13 mouse cellular contexts compared by ENCODE assay signal in genomic region chr4:117098764-117099036, GRCm38 (mm10). TPM values are rescaled to one million over a fixed set of nuclear protein-coding genes. Genes with fewer than 3 reads are reported as not detected.
DNase-seq lines count a peak whose midpoint lies in the region; ATAC-seq and TF ChIP-seq lines count a peak whose summit lies in the region.
"Had no signal": no experiment of that assay in that cellular context is flagged by ENCODE, and none has a peak within 500 bp of the region (broad histone marks: within the 10 kb centered on the region; RNA-seq: fewer than 3 reads in every experiment).

No protein-coding gene starts in this region.

- peak overlapping the region; percentile 88; the same call in 1 of the 2 replicates for H3K4me2 ChIP-seq in kidney, embryonic 16.5 days (replicated peaks; ENCODE audit: low read depth, low read length)
- peak overlapping the region; percentile 96 for H3K4me2 ChIP-seq in embryonic facial prominence, embryonic 13.5 days
- peak overlapping the region; percentile 88; the same call in 1 of the 2 replicates for H3K4me2 ChIP-seq in midbrain, embryonic 13.5 days (replicated peaks)

- ATAC-seq in kidney, embryonic 16.5 days (ENCODE audit: low FRiP score, low TSS enrichment), result no peak
- ATAC-seq in embryonic facial prominence, embryonic 13.5 days (ENCODE audit: insufficient number of reproducible peaks, insufficient read depth, low FRiP score, low TSS enrichment, low read depth), result no peak
- no peak for ATAC-seq in midbrain, embryonic 13.5 days

- 78% methylated on average over 2 of the region's 2 CpGs for WGBS in kidney, embryonic 16.5 days
- 53% methylated on average over 2 of the region's 2 CpGs for WGBS in embryonic facial prominence, embryonic 13.5 days
- 37% methylated on average over 2 of the region's 2 CpGs for WGBS in midbrain, embryonic 13.5 days

- no peak for DNase-seq in kidney, postnatal 14 days
- no peak for DNase-seq in ES-E14 (ENCODE audit: low read depth, low spot score)
- DNase-seq in thymus, postnatal 25 days, result no peak
- DNase-seq in layer of hippocampus, adult 11-12 months (ENCODE audit: low spot score), result no peak
- DNase-seq: cerebellum, postnatal 25 days; gastrocnemius, postnatal 10 days; left cerebral cortex, postnatal 4 days; thymus, postnatal 4 days had no signal

- no peaks in the 10 kb centered on the region for H3K9me3 ChIP-seq in kidney, embryonic 16.5 days (ENCODE audit: low read length)
- H3K9me3 ChIP-seq in ES-E14 (ENCODE audit: control insufficient read depth, insufficient read depth, low read depth, low read length), result no peaks in the 10 kb centered on the region
- no peaks in the 10 kb centered on the region for H3K9me3 ChIP-seq in embryonic facial prominence, embryonic 13.5 days
- no peaks in the 10 kb centered on the region for H3K9me3 ChIP-seq in midbrain, embryonic 13.5 days

- H3K36me3 ChIP-seq in kidney, embryonic 16.5 days (ENCODE audit: insufficient read depth, low read length), result no peaks in the 10 kb centered on the region
- H3K36me3 ChIP-seq in ES-E14 (ENCODE audit: control insufficient read depth, insufficient read depth, low read length, poor library complexity, severe bottlenecking), result peaks cover 10% of the 10 kb centered on the region
- peaks cover 7% of the 10 kb centered on the region; the same call in 1 of the 2 replicates for H3K36me3 ChIP-seq in embryonic facial prominence, embryonic 13.5 days
- no peaks in the 10 kb centered on the region; the same call in 1 of the 2 replicates for H3K36me3 ChIP-seq in midbrain, embryonic 13.5 days

- no peaks in the 10 kb centered on the region for H3K27me3 ChIP-seq in kidney, embryonic 16.5 days (ENCODE audit: insufficient read depth, low read length)
- no peaks in the 10 kb centered on the region for H3K27me3 ChIP-seq in embryonic facial prominence, embryonic 13.5 days
- peaks cover 51% of the 10 kb centered on the region for H3K27me3 ChIP-seq in midbrain, embryonic 13.5 days

- in situ Hi-C loops in ES-E14 (cut with MboI; ENCODE audit: low sequenced_read_pairs in 2 of 2, unreplicated experiment in 2 of 2), result no loop called here

- H3K9ac ChIP-seq in kidney, embryonic 16.5 days (replicated peaks; ENCODE audit: low read length), result no peak overlapping the region
- no peak overlapping the region; the same call in 1 of the 2 replicates for H3K9ac ChIP-seq in ES-E14 (ENCODE audit: insufficient read depth, low read depth, low read length, poor library complexity, severe bottlenecking)
- H3K9ac ChIP-seq in embryonic facial prominence, embryonic 13.5 days, result peak overlapping the region; percentile 28
- peak overlapping the region; percentile 36; the same call in 1 of the 2 replicates for H3K9ac ChIP-seq in midbrain, embryonic 13.5 days (replicated peaks)

- H3K4me3 ChIP-seq in kidney, embryonic 16.5 days (ENCODE audit: low read length), result no peak overlapping the region
- H3K4me3 ChIP-seq in ES-E14 (ENCODE audit: insufficient read depth in 1 of 2, low read depth in 1 of 2, low read length in 2 of 2, poor library complexity in 1 of 2, severe bottlenecking in 1 of 2), result no peak overlapping the region
- peak overlapping the region; percentile 65 for H3K4me3 ChIP-seq in embryonic facial prominence, embryonic 13.5 days
- no peak overlapping the region for H3K4me3 ChIP-seq in midbrain, embryonic 13.5 days (replicated peaks)

- peak overlapping the region; percentile 57 for H3K27ac ChIP-seq in kidney, embryonic 16.5 days (ENCODE audit: low read length)
- H3K27ac ChIP-seq in ES-E14 (ENCODE audit: insufficient read depth, low read depth, low read length, poor library complexity, severe bottlenecking), result peak overlapping the region; percentile 55; the same call in 1 of the 2 replicates
- H3K27ac ChIP-seq in embryonic facial prominence, embryonic 13.5 days, result peak overlapping the region; percentile 78
- no peak overlapping the region for H3K27ac ChIP-seq in midbrain, embryonic 13.5 days

- H3K4me1 ChIP-seq in kidney, embryonic 16.5 days (ENCODE audit: insufficient read depth, low read length), result peaks cover 32% of the 10 kb centered on the region
- H3K4me1 ChIP-seq in ES-E14 (ENCODE audit: control insufficient read depth in 2 of 2, insufficient read depth in 2 of 2, low read length in 2 of 2, poor library complexity in 1 of 2), result peaks cover 5 to 27% of the 10 kb centered on the region in 2 experiments; a peak in 3 of 4 replicates
- peaks cover 62% of the 10 kb centered on the region for H3K4me1 ChIP-seq in embryonic facial prominence, embryonic 13.5 days
- peaks cover 36% of the 10 kb centered on the region for H3K4me1 ChIP-seq in midbrain, embryonic 13.5 days (replicated peaks)

TF ChIP-seq in ES-E14, 5 proteins besides CTCF, POLR2A, EP300 and RAD21:
- no peak for TF ChIP-seq MAFK (IDR thresholded peaks at IDR 0.05; ENCODE audit: insufficient read depth, low read depth, low read length)
- TF ChIP-seq HCFC1 (IDR thresholded peaks at IDR 0.05; ENCODE audit: borderline replicate concordance, insufficient read depth, low read length), result no peak
- no peak for TF ChIP-seq CHD2 (IDR thresholded peaks at IDR 0.05; ENCODE audit: low read depth, low read length)

RNA-seq across cellular contexts. Expression of gene Ptch2, which starts 2.8 kb away (rescaled TPM):
- polyA plus RNA-seq in kidney, embryonic 16.5 days (2015; fragmentation: Nextera tagmentation; extraction: Ambion mirVana), result 8.8 and 10.0 TPM in 2 replicates
- 28.2 and 80.0 TPM in 2 replicates for total RNA-seq in ES-E14 (2012; rRNA removed)
- polyA plus RNA-seq in embryonic facial prominence, embryonic 13.5 days (2015; fragmentation: Nextera tagmentation; extraction: Ambion mirVana), result 20.5 and 26.8 TPM in 2 replicates
- 7.1 and 7.3 TPM in 2 replicates for polyA plus RNA-seq in midbrain, embryonic 13.5 days (2015; fragmentation: Nextera tagmentation; extraction: Ambion mirVana)
- total RNA-seq: MEL had no signal

RNA-seq across cellular contexts. Expression of gene Btbd19, which starts 26.8 kb away (rescaled TPM):
- polyA plus RNA-seq in kidney, embryonic 16.5 days (2015; fragmentation: Nextera tagmentation; extraction: Ambion mirVana), result 5.1 and 5.3 TPM in 2 replicates
- 51.2 and 87.1 TPM in 2 replicates for total RNA-seq in ES-E14 (2012; rRNA removed)
- polyA plus RNA-seq in embryonic facial prominence, embryonic 13.5 days (2015; fragmentation: Nextera tagmentation; extraction: Ambion mirVana), result 5.8 and 6.2 TPM in 2 replicates
- 3.3 and 3.4 TPM in 2 replicates for polyA plus RNA-seq in midbrain, embryonic 13.5 days (2015; fragmentation: Nextera tagmentation; extraction: Ambion mirVana)

RNA-seq across cellular contexts. Expression of gene Tctex1d4, which starts 27.9 kb away (rescaled TPM):
- polyA plus RNA-seq in kidney, embryonic 16.5 days (2015; fragmentation: Nextera tagmentation; extraction: Ambion mirVana), result not detected in 2 replicates
- total RNA-seq in ES-E14 (2012; rRNA removed), result 0.49 and 1.2 TPM in 2 replicates
- polyA plus RNA-seq in embryonic facial prominence, embryonic 13.5 days (2015; fragmentation: Nextera tagmentation; extraction: Ambion mirVana), result not detected in 2 replicates
- polyA plus RNA-seq in midbrain, embryonic 13.5 days (2015; fragmentation: Nextera tagmentation; extraction: Ambion mirVana), result not detected in 2 replicates
- total RNA-seq: gastrocnemius, postnatal 10 days had no signal
- polyA plus RNA-seq: heart, postnatal 0 days had no signal

RNA-seq across cellular contexts. Expression of gene Plk3, which starts 35.1 kb away (rescaled TPM):
- 3.1 and 3.7 TPM in 2 replicates for polyA plus RNA-seq in kidney, embryonic 16.5 days (2015; fragmentation: Nextera tagmentation; extraction: Ambion mirVana)
- 26.7 and 28.3 TPM in 2 replicates for total RNA-seq in ES-E14 (2012; rRNA removed)
- 3.2 and 3.3 TPM in 2 replicates for polyA plus RNA-seq in embryonic facial prominence, embryonic 13.5 days (2015; fragmentation: Nextera tagmentation; extraction: Ambion mirVana)
- 18.6 and 19.3 TPM in 2 replicates for polyA plus RNA-seq in midbrain, embryonic 13.5 days (2015; fragmentation: Nextera tagmentation; extraction: Ambion mirVana)

RNA-seq across cellular contexts. Expression of gene Rps8, which starts 57.3 kb away (rescaled TPM):
- 746 and 795 TPM in 2 replicates for polyA plus RNA-seq in kidney, embryonic 16.5 days (2015; fragmentation: Nextera tagmentation; extraction: Ambion mirVana)
- total RNA-seq in ES-E14 (2012; rRNA removed), result 3,133 and 3,400 TPM in 2 replicates
- polyA plus RNA-seq in embryonic facial prominence, embryonic 13.5 days (2015; fragmentation: Nextera tagmentation; extraction: Ambion mirVana), result 1,074 and 1,114 TPM in 2 replicates
- 558 and 623 TPM in 2 replicates for polyA plus RNA-seq in midbrain, embryonic 13.5 days (2015; fragmentation: Nextera tagmentation; extraction: Ambion mirVana)

Comparison
In these comparisons a context has a peak if more than half of its experiments do, and no peak if none do; other contexts are left out.
1. H3K9ac ChIP-seq: peak in embryonic facial prominence, embryonic 13.5 days (single experiment) and midbrain, embryonic 13.5 days (single experiment); none in kidney, embryonic 16.5 days (single experiment) and ES-E14 (single experiment).
2. Peak in every context shown above with its lines, with median percentiles within 50 percentile points of each other: H3K4me2 ChIP-seq.